Mouse (Mus musculus): ENCODE measurements around the gene Tubb4b. TPM values are rescaled to one million over a fixed set of nuclear protein-coding genes. Genes with fewer than 3 reads are reported as not detected.

Tubb4b gene
- 745 and 819 TPM in 2 replicates for total RNA-seq (2012; rRNA removed)

GRCm38 (mm10) chr2:25224492-25224765 lies at the start of gene Tubb4b:
TSS of gene Tubb4b (minus strand) at chr2:25224702.
- TF ChIP-seq ZC3H11A (IDR thresholded peaks at IDR 0.05; ENCODE audit: borderline replicate concordance, low read depth, low read length), result no peak
- 0 out of 2 replicates have a peak, but pooled peaks have one; percentile 29 for TF ChIP-seq HCFC1 (IDR thresholded peaks at IDR 0.05; ENCODE audit: borderline replicate concordance, insufficient read depth, low read length)
- no peak for TF ChIP-seq ZNF384 (IDR thresholded peaks at IDR 0.05; ENCODE audit: low read depth, low read length)
- in situ Hi-C loops (cut with MboI; ENCODE audit: low sequenced_read_pairs in 2 of 2, unreplicated experiment in 2 of 2), result no loop called here

GRCm38 (mm10) chr2:25273010-25273409 lies 48.5 kb upstream of the Tubb4b start:
- no peak for DNase-seq (ENCODE audit: low read depth, low spot score)
- no peak for TF ChIP-seq ZC3H11A (IDR thresholded peaks at IDR 0.05; ENCODE audit: borderline replicate concordance, low read depth, low read length)
- no peak for TF ChIP-seq HCFC1 (IDR thresholded peaks at IDR 0.05; ENCODE audit: borderline replicate concordance, insufficient read depth, low read length)
- TF ChIP-seq MAFK (IDR thresholded peaks at IDR 0.05; ENCODE audit: insufficient read depth, low read depth, low read length), result no peak
- TF ChIP-seq CHD2 (IDR thresholded peaks at IDR 0.05; ENCODE audit: low read depth, low read length), result no peak
- no peak for TF ChIP-seq ZNF384 (IDR thresholded peaks at IDR 0.05; ENCODE audit: low read depth, low read length)
- H3K4me1 ChIP-seq (ENCODE audit: control insufficient read depth in 2 of 2, insufficient read depth in 2 of 2, low read length in 2 of 2, poor library complexity in 1 of 2), result peaks cover 0 to 2% of the 10 kb centered on the region in 2 experiments; a peak in 2 of 4 replicates
- peak overlapping the region; percentile 75 to 89 for H3K4me3 ChIP-seq (ENCODE audit: insufficient read depth in 1 of 2, low read depth in 1 of 2, low read length in 2 of 2, poor library complexity in 1 of 2, severe bottlenecking in 1 of 2)
- H3K9me3 ChIP-seq (ENCODE audit: control insufficient read depth, insufficient read depth, low read depth, low read length), result no peaks in the 10 kb centered on the region
- in situ Hi-C loops (cut with MboI; ENCODE audit: low sequenced_read_pairs in 2 of 2, unreplicated experiment in 2 of 2), result no loop called here
- peaks cover 40% of the 10 kb centered on the region for H3K36me3 ChIP-seq (ENCODE audit: control insufficient read depth, insufficient read depth, low read length, poor library complexity, severe bottlenecking)
- no peak overlapping the region for H3K27ac ChIP-seq (ENCODE audit: insufficient read depth, low read depth, low read length, poor library complexity, severe bottlenecking)
- H3K9ac ChIP-seq (ENCODE audit: insufficient read depth, low read depth, low read length, poor library complexity, severe bottlenecking), result peak overlapping the region; percentile 83

More at GRCm38 (mm10) chr2:25224492-25224765, at the start of gene Tubb4b:
- Histone ChIP-seq H3K9ac (ENCODE audit: insufficient read depth, low read depth, low read length, poor library complexity, severe bottlenecking) (peak within 1 kb of the TSS; percentile 99), H3K36me3 (ENCODE audit: control insufficient read depth, insufficient read depth, low read length, poor library complexity, severe bottlenecking) (peaks cover 25% of the 10 kb centered on the region), H3K27ac (ENCODE audit: insufficient read depth, low read depth, low read length, poor library complexity, severe bottlenecking) (peak within 1 kb of the TSS; percentile 98), H3K9me3 (ENCODE audit: control insufficient read depth, insufficient read depth, low read depth, low read length) (no peaks in the 10 kb centered on the region), H3K4me1 (ENCODE audit: control insufficient read depth in 2 of 2, insufficient read depth in 2 of 2, low read length in 2 of 2, poor library complexity in 1 of 2) (peaks cover 6 to 21% of the 10 kb centered on the region in 2 experiments; a peak in 3 of 4 replicates), H3K4me3 (ENCODE audit: insufficient read depth in 1 of 2, low read depth in 1 of 2, low read length in 2 of 2, poor library complexity in 1 of 2, severe bottlenecking in 1 of 2) (peak within 1 kb of the TSS; percentile 88 to 98)
- no peak for DNase-seq (ENCODE audit: low read depth, low spot score)

GRCm38 (mm10) chr2:25272515-25272914 lies 48.0 kb upstream of the Tubb4b start:
- in situ Hi-C loops (cut with MboI; ENCODE audit: low sequenced_read_pairs in 2 of 2, unreplicated experiment in 2 of 2), result no loop called here
- H3K9me3 ChIP-seq (ENCODE audit: control insufficient read depth, insufficient read depth, low read depth, low read length), result no peaks in the 10 kb centered on the region
- H3K4me3 ChIP-seq (ENCODE audit: insufficient read depth in 1 of 2, low read depth in 1 of 2, low read length in 2 of 2, poor library complexity in 1 of 2, severe bottlenecking in 1 of 2), result peak overlapping the region; percentile 75 to 89
- H3K27ac ChIP-seq (ENCODE audit: insufficient read depth, low read depth, low read length, poor library complexity, severe bottlenecking), result no peak overlapping the region
- no peak for TF ChIP-seq HCFC1 (IDR thresholded peaks at IDR 0.05; ENCODE audit: borderline replicate concordance, insufficient read depth, low read length)
- no peak for TF ChIP-seq MAFK (IDR thresholded peaks at IDR 0.05; ENCODE audit: insufficient read depth, low read depth, low read length)
- no peak for TF ChIP-seq ZC3H11A (IDR thresholded peaks at IDR 0.05; ENCODE audit: borderline replicate concordance, low read depth, low read length)
- H3K4me1 ChIP-seq (ENCODE audit: control insufficient read depth in 2 of 2, insufficient read depth in 2 of 2, low read length in 2 of 2, poor library complexity in 1 of 2), result peaks cover 0 to 2% of the 10 kb centered on the region in 2 experiments; a peak in 2 of 4 replicates
- H3K9ac ChIP-seq (ENCODE audit: insufficient read depth, low read depth, low read length, poor library complexity, severe bottlenecking), result peak overlapping the region; percentile 83
- H3K36me3 ChIP-seq (ENCODE audit: control insufficient read depth, insufficient read depth, low read length, poor library complexity, severe bottlenecking), result peaks cover 35% of the 10 kb centered on the region
- DNase-seq (ENCODE audit: low read depth, low spot score), result no peak

GRCm38 (mm10) chr2:25271827-25272511 lies 47.5 kb upstream of the Tubb4b start, which contains the start of the genes Ssna1 and Anapc2:
TSS of gene Ssna1 (minus strand) at chr2:25272438.
TSS of gene Anapc2 (plus strand) at chr2:25272478.
- Histone ChIP-seq H3K4me3 (ENCODE audit: insufficient read depth in 1 of 2, low read depth in 1 of 2, low read length in 2 of 2, poor library complexity in 1 of 2, severe bottlenecking in 1 of 2) (peak within 1 kb of the TSS; percentile 75 to 89), H3K27ac (ENCODE audit: insufficient read depth, low read depth, low read length, poor library complexity, severe bottlenecking) (0 out of 2 replicates have a peak within 1 kb of the TSS, but pooled peaks have one; percentile 17), H3K36me3 (ENCODE audit: control insufficient read depth, insufficient read depth, low read length, poor library complexity, severe bottlenecking) (peaks cover 32% of the 10 kb centered on the region), H3K9ac (ENCODE audit: insufficient read depth, low read depth, low read length, poor library complexity, severe bottlenecking) (peak within 1 kb of the TSS; percentile 91), H3K4me1 (ENCODE audit: control insufficient read depth in 2 of 2, insufficient read depth in 2 of 2, low read length in 2 of 2, poor library complexity in 1 of 2) (peaks cover 0 to 5% of the 10 kb centered on the region in 2 experiments; a peak in 2 of 4 replicates), H3K9me3 (ENCODE audit: control insufficient read depth, insufficient read depth, low read depth, low read length) (no peaks in the 10 kb centered on the region)
- in situ Hi-C loops (cut with MboI; ENCODE audit: low sequenced_read_pairs in 2 of 2, unreplicated experiment in 2 of 2), result no loop called here
- DNase-seq (ENCODE audit: low read depth, low spot score), result peak; percentile 96
- TF ChIP-seq HCFC1 (IDR thresholded peaks at IDR 0.05; ENCODE audit: borderline replicate concordance, insufficient read depth, low read length) (peak; percentile 78; the same call in 1 of the 2 replicates), CHD2 (IDR thresholded peaks at IDR 0.05; ENCODE audit: low read depth, low read length) (no peak)
